Mouse (Mus musculus) heart, postnatal 0 days (tissue): ENCODE data around the gene Cfap43. TPM values are rescaled to one million over a fixed set of nuclear protein-coding genes. Genes with fewer than 3 reads are reported as not detected.

ENCODE experiments used
- ATAC-seq: fragments of 200-750 bp; cut with Nextera tagmentation; 2 replicates; pipeline ENCODE4 v1.8.0; 2017; ENCODE audit warnings: low read depth, moderate number of reproducible peaks, moderate library complexity; ENCODE audit not compliant: insufficient read depth
- DNase-seq: peaks from one replicate; pipeline ENCODE4 v3.0.0-alpha.2; 2016; ENCODE audit warnings: low spot score
- H3K27ac ChIP-seq: fragments of 300-500 bp; sonication (generic); 2 replicates; pipeline ENCODE4 v1.5.1; 2014; ENCODE audit warnings: low read depth, mild to moderate bottlenecking
- H3K27me3 ChIP-seq: fragments of 300-500 bp; sonication (generic); 2 replicates; pipeline ENCODE4 v1.6.1; 2014; ENCODE audit warnings: low read length, mixed read lengths; ENCODE audit not compliant: control insufficient read depth, insufficient read depth
- H3K36me3 ChIP-seq: fragments of 300-500 bp; sonication (generic); replicated peaks from 2 replicates; pipeline ENCODE4 v1.6.1; 2014; ENCODE audit warnings: low read length, mixed read lengths; ENCODE audit not compliant: control insufficient read depth, insufficient read depth
- H3K4me1 ChIP-seq: fragments of 300-500 bp; sonication (generic); 2 replicates; pipeline ENCODE4 v1.6.1; 2014; ENCODE audit warnings: antibody characterized with exemption; ENCODE audit not compliant: control insufficient read depth, insufficient read depth
- H3K4me2 ChIP-seq: fragments of 300-500 bp; sonication (generic); 2 replicates; pipeline ENCODE4 v1.6.1; 2014; ENCODE audit warnings: low read depth, mild to moderate bottlenecking, low read length, moderate library complexity
- H3K4me3 ChIP-seq: fragments of 300-500 bp; sonication (generic); 2 replicates; pipeline ENCODE4 v1.5.1; 2014; ENCODE audit warnings: low read depth, low read length
- H3K9ac ChIP-seq: fragments of 300-500 bp; sonication (generic); replicated peaks from 2 replicates; pipeline ENCODE4 v1.6.1; 2014; ENCODE audit warnings: low read depth, low read length, mixed read lengths
- H3K9me3 ChIP-seq: fragments of 300-500 bp; sonication (generic); replicated peaks from 2 replicates; pipeline ENCODE4 v1.6.1; 2016; ENCODE audit warnings: low read length; ENCODE audit not compliant: control insufficient read depth
- CTCF ChIP-seq: IDR thresholded peaks from 2 replicates; pipeline ENCODE4 v1.5.1; 2016; ENCODE audit warnings: antibody characterized with exemption, control low read depth, low read depth
- EP300 ChIP-seq: IDR thresholded peaks from 2 replicates; pipeline ENCODE4 v1.6.1; 2016; ENCODE audit warnings: antibody characterized with exemption, low read depth
- WGBS: fragments of 180-500 bp; shearing (Covaris S2); extraction: QIAGEN DNeasy Blood & Tissue Kit; methylation state at CpG from one replicate; pipeline ENCODE4 v1.1.7; 2014; 5-methylcytosine and 5-hydroxymethylcytosine counted together
- polyA plus RNA-seq: library from polyadenylated mRNA; unstranded; fragments of >200 nt; fragmentation: Nextera tagmentation; extraction: Ambion mirVana; gene quantifications from 2 replicates; pipeline ENCODE4 v1.2.1, GENCODE M21; 2015
- total RNA-seq: library from RNA; depleted of rRNA; stranded (reverse); fragments of >200 nt; gene quantifications from 2 replicates; pipeline ENCODE4 v1.2.3, GENCODE M21; 2014; ENCODE audit warnings: low replicate concordance

Gene Cfap43
- total and polyA plus RNA-seq, 2 experiments from 2014 or later: 0.08 to 0.15 TPM

GRCm38 (mm10) chr19:47794331-47794730, 124.8 kb downstream of the Cfap43 start:
- Histone ChIP-seq H3K9ac (no peak overlapping the region), H3K36me3 (no peaks in the 10 kb centered on the region), H3K4me2 (no peak overlapping the region), H3K4me3 (no peak overlapping the region), H3K9me3 (no peaks in the 10 kb centered on the region), H3K27ac (no peak overlapping the region), H3K4me1 (no peaks in the 10 kb centered on the region), H3K27me3 (no peaks in the 10 kb centered on the region)
- DNase-seq (no peak), ATAC-seq (no peak)
- TF ChIP-seq EP300 (no peak), CTCF (no peak)
- 45% methylated on average over 5 of the region's 5 CpGs for WGBS

DNA sequence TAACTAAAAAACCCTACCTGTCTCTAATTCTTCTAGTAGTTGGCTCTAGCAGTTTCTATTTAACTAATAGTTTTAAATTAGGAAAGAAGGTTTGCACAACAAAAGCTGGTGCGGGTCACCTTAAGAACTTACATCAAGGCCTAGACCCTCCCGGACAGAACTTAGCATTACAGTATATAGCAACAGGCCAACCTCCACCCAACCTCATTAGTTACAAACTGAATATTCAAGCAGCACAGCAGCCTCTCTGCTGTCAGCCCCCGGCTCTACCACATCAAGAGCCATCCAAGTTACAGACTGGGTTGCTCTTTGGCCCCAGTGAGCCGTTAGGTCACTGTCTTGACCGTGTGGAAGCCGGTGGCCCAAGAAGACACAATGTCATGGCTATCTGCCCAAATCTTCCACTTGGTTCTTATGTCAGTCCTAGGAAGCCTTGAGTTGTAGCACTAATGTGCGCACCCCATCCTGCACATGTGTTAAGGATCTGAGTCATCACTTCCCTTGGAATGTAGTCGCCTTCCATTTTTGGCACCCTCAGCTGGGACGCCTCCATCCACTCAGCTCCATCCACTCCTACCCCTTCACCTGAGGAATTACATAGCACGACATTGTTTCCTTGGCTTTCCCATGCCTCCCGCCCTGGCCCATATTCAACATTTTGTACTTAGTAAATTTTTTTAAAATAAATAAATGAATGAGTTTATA, 128.6 kb downstream of the Cfap43 start:
- WGBS: 73% methylated on average over 11 of the region's 11 CpGs
- Histone ChIP-seq H3K9me3 (no peaks in the 10 kb centered on the region), H3K27me3 (no peaks in the 10 kb centered on the region), H3K27ac (no peak overlapping the region), H3K36me3 (no peaks in the 10 kb centered on the region), H3K4me1 (no peaks in the 10 kb centered on the region), H3K9ac (no peak overlapping the region), H3K4me3 (no peak overlapping the region), H3K4me2 (no peak overlapping the region)
- TF ChIP-seq EP300: no peak
- DNase-seq: no peak
- no peak for ATAC-seq

GRCm38 (mm10) chr19:47783898-47784297, 135.2 kb downstream of the Cfap43 start:
- no peak overlapping the region for H3K4me2 ChIP-seq
- H3K9me3 ChIP-seq: no peaks in the 10 kb centered on the region
- ATAC-seq (no peak), DNase-seq (no peak)
- TF ChIP-seq CTCF (no peak), EP300 (no peak)
- H3K27me3 ChIP-seq: 0 out of 2 replicates have a peak, but pooled peaks cover 4% of the 10 kb centered on the region
- no peak overlapping the region for H3K4me3 ChIP-seq
- H3K27ac ChIP-seq: no peak overlapping the region
- H3K4me1 ChIP-seq: no peaks in the 10 kb centered on the region
- no peak overlapping the region for H3K9ac ChIP-seq
- no peaks in the 10 kb centered on the region for H3K36me3 ChIP-seq
- 79% methylated on average over 6 of the region's 6 CpGs for WGBS

- TF ChIP-seq EP300 (no peak), CTCF (no peak)
- H3K4me1 ChIP-seq: no peaks in the 10 kb centered on the region
- DNase-seq (no peak), ATAC-seq (no peak)
- H3K4me2 ChIP-seq: no peak overlapping the region
- H3K4me3 ChIP-seq: no peak overlapping the region
- H3K9ac ChIP-seq: no peak overlapping the region
- 71% methylated on average over 11 of the region's 11 CpGs for WGBS
- H3K27ac ChIP-seq: no peak overlapping the region
- no peaks in the 10 kb centered on the region for H3K36me3 ChIP-seq
- H3K27me3 ChIP-seq: 0 out of 2 replicates have a peak, but pooled peaks cover 4% of the 10 kb centered on the region
- H3K9me3 ChIP-seq: no peaks in the 10 kb centered on the region
Measured at GRCm38 (mm10) chr19:47780972-47781371, 138.1 kb downstream of the Cfap43 start.

GRCm38 (mm10) chr19:47780145-47780544, 138.9 kb downstream of the Cfap43 start:
- no peak for TF ChIP-seq CTCF
- no peak for TF ChIP-seq EP300
- no peak for DNase-seq
- no peak overlapping the region for H3K4me2 ChIP-seq

DNA sequence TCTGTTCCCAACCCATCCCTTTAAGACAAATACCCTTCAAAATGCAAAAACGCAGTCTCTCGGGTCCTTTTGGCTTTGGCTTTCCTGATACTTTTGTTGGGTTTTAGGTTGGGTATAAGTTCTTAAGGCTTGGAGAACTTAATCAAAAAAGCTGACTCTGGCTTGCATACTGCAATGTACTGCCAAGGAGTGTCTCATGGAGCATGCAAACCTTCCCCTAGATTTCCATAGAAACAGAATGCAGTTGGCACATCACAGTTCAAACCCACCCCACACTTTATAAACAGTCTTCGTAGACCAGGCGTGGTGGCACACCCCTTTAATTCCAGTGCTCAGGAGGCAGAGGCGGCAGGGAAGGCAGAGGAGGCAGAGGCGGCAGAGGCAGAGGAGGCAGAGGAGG, 141.2 kb downstream of the Cfap43 start:
- WGBS: 65% methylated on average over 6 of the region's 6 CpGs

More at GRCm38 (mm10) chr19:47780145-47780544, 138.9 kb downstream of the Cfap43 start:
- Histone ChIP-seq H3K4me1 (no peaks in the 10 kb centered on the region), H3K36me3 (no peaks in the 10 kb centered on the region), H3K4me3 (no peak overlapping the region), H3K27ac (no peak overlapping the region), H3K27me3 (0 out of 2 replicates have a peak, but pooled peaks cover 4% of the 10 kb centered on the region), H3K9ac (no peak overlapping the region), H3K9me3 (no peaks in the 10 kb centered on the region)
- ATAC-seq: no peak
- 89% methylated on average over 7 of the region's 7 CpGs for WGBS

More for the DNA sequence above, 141.2 kb downstream of the Cfap43 start:
- Histone ChIP-seq H3K4me1 (no peaks in the 10 kb centered on the region), H3K4me3 (no peak overlapping the region), H3K36me3 (no peaks in the 10 kb centered on the region), H3K9ac (no peak overlapping the region), H3K4me2 (no peak overlapping the region), H3K27me3 (0 out of 2 replicates have a peak, but pooled peaks cover 4% of the 10 kb centered on the region), H3K27ac (no peak overlapping the region), H3K9me3 (no peaks in the 10 kb centered on the region)
- no peak for DNase-seq
- no peak for TF ChIP-seq EP300
- TF ChIP-seq CTCF: no peak
- no peak for ATAC-seq
